Mouse (Mus musculus) monocyte, adult 2 months (primary cell): Measurements from ENCODE around the gene Luc7l.
"Not testable (repeated sequence)": the region's sequence is repeated elsewhere in the genome, so short reads cannot be mapped to it uniquely, and the experiment has no call there.

Experiments
- DNase-seq, 2 experiments: peaks; one replicate each; pipeline ENCODE4 v3.0.0; 2022; ENCODE audit warnings: low spot score in 2 of 2, low read depth in 1 of 2

Luc7l gene

GRCm38 (mm10) chr17:26251886-26252538 is 684 bp upstream of the Luc7l start:
- DNase-seq: no peak

GRCm38 (mm10) chr17:26253399-26253798 is 703 bp downstream of the Luc7l start:
- DNase-seq: no peak

- no peak for DNase-seq
Measured at GRCm38 (mm10) chr17:26255313-26255712, 2.6 kb downstream of the Luc7l start.

GRCm38 (mm10) chr17:26261826-26262225 is 9.1 kb downstream of the Luc7l start:
- no peak for DNase-seq

- no peak for DNase-seq
Measured at GRCm38 (mm10) chr17:26262384-26262783, 9.7 kb downstream of the Luc7l start.

GRCm38 (mm10) chr17:26268851-26269250 is 16.2 kb downstream of the Luc7l start:
- no peak for DNase-seq

GRCm38 (mm10) chr17:26269577-26269976 is 16.9 kb downstream of the Luc7l start:
- DNase-seq: not testable (repeated sequence)

- DNase-seq: no peak
Measured at GRCm38 (mm10) chr17:26272586-26272985, 19.9 kb downstream of the Luc7l start.

GRCm38 (mm10) chr17:26275933-26276332 is 23.2 kb downstream of the Luc7l start:
- DNase-seq: no peak

GRCm38 (mm10) chr17:26276711-26277110 is 24.0 kb downstream of the Luc7l start:
- no peak for DNase-seq

GRCm38 (mm10) chr17:26286199-26286955 is 33.7 kb downstream of the Luc7l start:
- DNase-seq: no peak

GRCm38 (mm10) chr17:26289475-26289874 is 36.8 kb downstream of the Luc7l start:
- DNase-seq: no peak

- DNase-seq: not testable (repeated sequence)
Measured at GRCm38 (mm10) chr17:26298318-26298717, 45.6 kb downstream of the Luc7l start.

GRCm38 (mm10) chr17:26314291-26314690 is 61.6 kb downstream of the Luc7l start:
- peak; percentile 18 to 44 for DNase-seq

- peak in 1 of 2 experiments; percentile 13 for DNase-seq
Measured at GRCm38 (mm10) chr17:26315474-26315873, 62.8 kb downstream of the Luc7l start.

GRCm38 (mm10) chr17:26318441-26318840 is 65.7 kb downstream of the Luc7l start:
- no peak for DNase-seq
